Mouse (Mus musculus) kidney, postnatal 4 days (tissue): ENCODE results near the gene Cox6a2.

Experiments used
- DNase-seq, 2 experiments: peaks; one replicate each; pipeline ENCODE4 v3.0.0; 2021; ENCODE audit warnings: mixed read lengths in 2 of 2

Cox6a2 gene

GRCm38 (mm10) chr7:128206152-128206551 is at the start of gene Cox6a2:
Gene Cox6a2, minus strand, starts transcription at chr7:128206387.
- no peak for DNase-seq

- no peak for DNase-seq
These were observed 49.6 kb upstream of the Cox6a2 start for GRCm38 (mm10) chr7:128255757-128256156.

- DNase-seq, result no peak
These were observed 48.8 kb upstream of the Cox6a2 start for GRCm38 (mm10) chr7:128254978-128255377.

GRCm38 (mm10) chr7:128252609-128253008 is 46.4 kb upstream of the Cox6a2 start:
- peak; percentile 60 to 67 for DNase-seq

- DNase-seq, result peak in 1 of 2 experiments; percentile 7
These were observed 45.8 kb upstream of the Cox6a2 start for GRCm38 (mm10) chr7:128251946-128252345.

- no peak for DNase-seq
These were observed 43.8 kb upstream of the Cox6a2 start for GRCm38 (mm10) chr7:128249998-128250397.

- peak in 1 of 2 experiments; percentile 4 for DNase-seq
These were observed 42.2 kb upstream of the Cox6a2 start for GRCm38 (mm10) chr7:128248081-128249042.

- DNase-seq, result peak; percentile 93 to 94
These were observed 41.3 kb upstream of the Cox6a2 start for GRCm38 (mm10) chr7:128247443-128247842.

GRCm38 (mm10) chr7:128246496-128247391 is 40.6 kb upstream of the Cox6a2 start, which contains the start of gene Tgfb1i1:
Gene Tgfb1i1, plus strand, starts transcription at chr7:128246812.
- peak; percentile 72 to 81 for DNase-seq

- no peak for DNase-seq
These were observed 39.4 kb upstream of the Cox6a2 start for GRCm38 (mm10) chr7:128245547-128245946.

- DNase-seq, result no peak
These were observed 38.3 kb upstream of the Cox6a2 start for GRCm38 (mm10) chr7:128244410-128245025.

GRCm38 (mm10) chr7:128243921-128244320 is 37.7 kb upstream of the Cox6a2 start:
- DNase-seq, result no peak

GRCm38 (mm10) chr7:128242331-128242730 is 36.1 kb upstream of the Cox6a2 start:
- no peak for DNase-seq

- no peak for DNase-seq
These were observed 34.1 kb upstream of the Cox6a2 start for GRCm38 (mm10) chr7:128240131-128240784.

- DNase-seq, result peak; percentile 55 to 72
These were observed 32.8 kb upstream of the Cox6a2 start for GRCm38 (mm10) chr7:128238991-128239390.

- DNase-seq, result peak; percentile 100
These were observed 32.0 kb upstream of the Cox6a2 start, which contains the start of gene 9130023H24Rik for GRCm38 (mm10) chr7:128237927-128238778. Gene 9130023H24Rik, minus strand, starts transcription at chr7:128238031.

GRCm38 (mm10) chr7:128237593-128237926 is 31.4 kb upstream of the Cox6a2 start:
- no peak for DNase-seq

- peak; percentile 90 to 93 for DNase-seq
These were observed 30.8 kb upstream of the Cox6a2 start, which contains the start of gene Armc5 for GRCm38 (mm10) chr7:128236856-128237592. Gene Armc5, plus strand, starts transcription at chr7:128237342.

- DNase-seq, result no peak
These were observed 30.2 kb upstream of the Cox6a2 start for GRCm38 (mm10) chr7:128236426-128236825.

- DNase-seq, result no peak
These were observed 29.3 kb upstream of the Cox6a2 start for GRCm38 (mm10) chr7:128235481-128235880.
